Mouse (Mus musculus) MEL-GATA-1-ER (cell line): ENCODE measurements around the gene Pbld2.

Source experiments
- DNase-seq: peaks from one replicate; pipeline ENCODE4 v3.0.0-alpha.2; 2012; ENCODE audit warnings: low read depth; ENCODE audit errors: extremely low read depth

Gene Pbld2

GRCm38 (mm10) chr10:63060406-63060805 is 36.3 kb downstream of the Pbld2 start:
- no peak for DNase-seq

GRCm38 (mm10) chr10:63061266-63061665 is 37.2 kb downstream of the Pbld2 start:
- DNase-seq = no peak

- no peak for DNase-seq
These were observed 38.6 kb downstream of the Pbld2 start for GRCm38 (mm10) chr10:63062696-63063095.

GRCm38 (mm10) chr10:63063365-63063764 is 39.2 kb downstream of the Pbld2 start:
- DNase-seq = no peak

- no peak for DNase-seq
These were observed 40.4 kb downstream of the Pbld2 start for GRCm38 (mm10) chr10:63064516-63064915.

GRCm38 (mm10) chr10:63065561-63065960 is 41.4 kb downstream of the Pbld2 start:
- no peak for DNase-seq

GRCm38 (mm10) chr10:63065988-63066387 is 41.9 kb downstream of the Pbld2 start:
- peak; percentile 23 for DNase-seq

- DNase-seq = no peak
These were observed 62.2 kb downstream of the Pbld2 start for GRCm38 (mm10) chr10:63086304-63086703.

GRCm38 (mm10) chr10:63089103-63089757 is 65.1 kb downstream of the Pbld2 start:
- DNase-seq = no peak

- DNase-seq = no peak
These were observed 65.8 kb downstream of the Pbld2 start for GRCm38 (mm10) chr10:63089758-63090571.

- no peak for DNase-seq
These were observed 67.8 kb downstream of the Pbld2 start for GRCm38 (mm10) chr10:63091915-63092314.

- no peak for DNase-seq
These were observed 68.8 kb downstream of the Pbld2 start for GRCm38 (mm10) chr10:63092616-63093550.

GRCm38 (mm10) chr10:63096757-63097156 is 72.6 kb downstream of the Pbld2 start:
- no peak for DNase-seq

- DNase-seq = no peak
These were observed 74.1 kb downstream of the Pbld2 start for GRCm38 (mm10) chr10:63098191-63098590.

GRCm38 (mm10) chr10:63099521-63099920 is 75.4 kb downstream of the Pbld2 start, which contains the start of gene Atoh7:
Atoh7 (plus strand) TSS chr10:63099651.
- DNase-seq = no peak

- DNase-seq = no peak
These were observed 75.9 kb downstream of the Pbld2 start for GRCm38 (mm10) chr10:63099941-63100562.

- DNase-seq = no peak
These were observed 76.5 kb downstream of the Pbld2 start for GRCm38 (mm10) chr10:63100657-63101056.
